Mouse (Mus musculus) lung, embryonic 15.5 days (tissue): ENCODE results near the gene Map2k2. TPM values are rescaled to one million over a fixed set of nuclear protein-coding genes. Genes with fewer than 3 reads are reported as not detected.

Experiments
- ATAC-seq: fragments of 200-750 bp; cut with Nextera tagmentation; 2 replicates; pipeline ENCODE4 v1.8.0; 2017; ENCODE audit warnings: moderate number of reproducible peaks, borderline replicate concordance; ENCODE audit not compliant: low FRiP score, low TSS enrichment; ENCODE audit errors: extremely low read depth
- H3K27ac ChIP-seq: fragments of 300-500 bp; sonication (generic); 2 replicates; pipeline ENCODE4 v1.5.1; 2015; ENCODE audit warnings: moderate library complexity, mild to moderate bottlenecking, inconsistent platforms
- H3K27me3 ChIP-seq: fragments of 300-500 bp; sonication (generic); 2 replicates; pipeline ENCODE4 v1.6.1; 2015; ENCODE audit warnings: inconsistent platforms
- H3K36me3 ChIP-seq: fragments of 300-500 bp; sonication (generic); 2 replicates; pipeline ENCODE4 v1.6.1; 2015; ENCODE audit warnings: inconsistent platforms
- H3K4me1 ChIP-seq: fragments of 300-500 bp; sonication (generic); 2 replicates; pipeline ENCODE4 v1.6.1; 2015; ENCODE audit warnings: inconsistent platforms
- H3K4me2 ChIP-seq: fragments of 300-500 bp; sonication (generic); 2 replicates; pipeline ENCODE4 v1.6.1; 2015; ENCODE audit warnings: inconsistent platforms, mild to moderate bottlenecking, moderate library complexity
- H3K4me3 ChIP-seq: fragments of 300-500 bp; sonication (generic); 2 replicates; pipeline ENCODE4 v1.5.1; 2015; ENCODE audit warnings: mild to moderate bottlenecking, inconsistent platforms
- H3K9ac ChIP-seq: fragments of 300-500 bp; sonication (generic); 2 replicates; pipeline ENCODE4 v1.6.1; 2015; ENCODE audit warnings: inconsistent platforms
- H3K9me3 ChIP-seq: fragments of 300-500 bp; sonication (generic); 2 replicates; pipeline ENCODE4 v1.6.1; 2016; ENCODE audit warnings: inconsistent platforms
- WGBS: fragments of 180-500 bp; shearing (Covaris S2); methylation state at CpG from one replicate; pipeline ENCODE4 v1.1.7; 2015; 5-methylcytosine and 5-hydroxymethylcytosine counted together
- polyA plus RNA-seq: library from polyadenylated mRNA; unstranded; fragments of >200 nt; fragmentation: Nextera tagmentation; extraction: Ambion mirVana; gene quantifications from 2 replicates; pipeline ENCODE4 v1.2.1, GENCODE M21; 2015

The Map2k2 gene
- polyA plus RNA-seq, 1 experiment from 2014 or later: 180 TPM

- no peak overlapping the region for H3K4me3 ChIP-seq
- H3K36me3 ChIP-seq: peaks cover 85% of the 10 kb centered on the region
- H3K9me3 ChIP-seq: no peaks in the 10 kb centered on the region
- H3K27ac ChIP-seq: no peak overlapping the region
- H3K4me2 ChIP-seq: no peak overlapping the region
- no peaks in the 10 kb centered on the region for H3K27me3 ChIP-seq
- no peak for ATAC-seq
- 92% methylated on average over 10 of the region's 10 CpGs for WGBS
- H3K4me1 ChIP-seq: no peaks in the 10 kb centered on the region
- H3K9ac ChIP-seq: no peak overlapping the region
Observed at GRCm38 (mm10) chr10:81119625-81120024, 13.9 kb downstream of the Map2k2 start.

GRCm38 (mm10) chr10:81120650-81121049 lies 14.9 kb downstream of the Map2k2 start:
- Histone ChIP-seq H3K36me3 (peaks cover 75% of the 10 kb centered on the region), H3K4me1 (no peaks in the 10 kb centered on the region), H3K27ac (no peak overlapping the region), H3K9ac (no peak overlapping the region), H3K4me2 (no peak overlapping the region), H3K9me3 (no peaks in the 10 kb centered on the region), H3K27me3 (no peaks in the 10 kb centered on the region), H3K4me3 (no peak overlapping the region)
- ATAC-seq: no peak
- 77% methylated on average over 7 of the region's 7 CpGs for WGBS

DNA sequence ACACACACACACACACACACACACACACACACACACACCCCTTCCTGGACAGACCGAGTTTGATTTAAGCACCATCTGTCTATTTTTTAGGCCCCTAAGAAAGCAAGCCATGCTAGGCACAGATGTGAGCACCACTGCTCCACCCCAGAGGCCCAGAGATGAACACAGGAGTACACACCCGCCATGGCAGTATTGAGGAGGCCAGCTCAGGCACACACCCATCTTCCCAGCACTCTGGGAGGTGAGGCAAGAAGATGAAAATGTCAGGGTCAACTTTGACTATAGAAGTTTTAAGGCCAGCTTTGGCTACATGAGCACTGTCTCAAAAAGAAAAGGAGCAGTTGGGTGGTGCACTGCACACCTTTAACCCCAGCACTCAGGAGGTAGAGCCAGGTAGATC lies 17.2 kb downstream of the Map2k2 start:
- Histone ChIP-seq H3K9ac (no peak overlapping the region), H3K36me3 (peaks cover 60% of the 10 kb centered on the region), H3K4me3 (no peak overlapping the region), H3K4me1 (peaks cover 7% of the 10 kb centered on the region), H3K27ac (no peak overlapping the region), H3K4me2 (no peak overlapping the region), H3K9me3 (no peaks in the 10 kb centered on the region), H3K27me3 (no peaks in the 10 kb centered on the region)
- WGBS: 79% methylated on average over 2 of the region's 2 CpGs
- ATAC-seq: no peak

DNA sequence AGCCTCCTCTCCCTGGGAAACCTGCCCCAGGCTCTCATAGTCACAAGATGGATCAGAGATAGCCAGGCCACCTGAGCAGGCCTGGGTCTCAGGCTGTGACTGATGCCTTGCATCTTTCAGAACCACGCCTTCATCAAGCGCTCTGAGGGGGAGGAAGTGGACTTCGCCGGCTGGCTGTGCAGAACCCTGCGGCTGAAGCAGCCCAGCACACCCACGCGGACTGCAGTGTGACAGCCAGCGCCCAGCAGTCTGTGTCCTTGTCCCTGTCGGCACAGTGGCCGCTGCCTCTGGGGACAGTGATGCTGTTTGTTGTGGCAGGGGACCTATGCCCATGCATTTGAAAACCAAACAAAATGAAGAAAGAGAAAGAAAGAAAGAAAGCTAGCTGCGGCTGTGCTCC lies 17.8 kb downstream of the Map2k2 start:
- H3K27ac ChIP-seq: no peak overlapping the region
- no peak overlapping the region for H3K4me2 ChIP-seq
- no peak for ATAC-seq
- peaks cover 56% of the 10 kb centered on the region for H3K36me3 ChIP-seq
- H3K4me3 ChIP-seq: no peak overlapping the region
- no peaks in the 10 kb centered on the region for H3K9me3 ChIP-seq
- WGBS: 80% methylated on average over 11 of the region's 11 CpGs
- H3K9ac ChIP-seq: no peak overlapping the region
- H3K27me3 ChIP-seq: no peaks in the 10 kb centered on the region
- H3K4me1 ChIP-seq: peaks cover 13% of the 10 kb centered on the region

DNA sequence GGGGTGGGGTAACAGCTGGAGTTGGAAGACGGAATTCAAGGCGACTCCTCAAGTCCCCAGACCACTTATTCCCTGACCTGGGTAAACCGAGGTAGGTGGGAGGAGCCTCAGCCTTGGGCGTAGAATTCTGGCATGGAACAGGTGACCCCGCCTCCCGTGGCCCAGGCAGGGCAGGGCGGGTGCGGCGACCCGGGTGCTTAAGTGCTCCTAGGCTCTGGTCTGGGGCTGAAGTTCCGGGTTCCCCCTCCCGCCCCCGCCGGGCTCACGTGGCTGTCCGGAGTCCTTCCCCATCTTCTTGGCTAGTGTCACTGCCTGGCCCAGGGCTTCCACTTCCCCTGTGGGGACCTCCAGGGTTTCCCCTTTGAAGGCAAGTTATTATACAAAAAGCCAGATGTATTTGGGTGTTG lies 28.5 kb downstream of the Map2k2 start:
- H3K4me1 ChIP-seq: peaks cover 36% of the 10 kb centered on the region
- peak overlapping the region; percentile 81 for H3K4me3 ChIP-seq
- H3K9me3 ChIP-seq: no peaks in the 10 kb centered on the region
- peak overlapping the region; percentile 98 for H3K4me2 ChIP-seq
- peaks cover 18% of the 10 kb centered on the region; the same call in 1 of the 2 replicates for H3K27me3 ChIP-seq
- no peak for ATAC-seq
- WGBS: 1% methylated on average over 16 of the region's 16 CpGs
- no peak overlapping the region for H3K9ac ChIP-seq
- H3K27ac ChIP-seq: no peak overlapping the region
- no peaks in the 10 kb centered on the region for H3K36me3 ChIP-seq

- H3K27ac ChIP-seq: peak within 1 kb of the TSS; percentile 99
- no peaks in the 10 kb centered on the region for H3K36me3 ChIP-seq
- peaks cover 18% of the 10 kb centered on the region; the same call in 1 of the 2 replicates for H3K27me3 ChIP-seq
- H3K4me3 ChIP-seq: peak within 1 kb of the TSS; percentile 81
- no peaks in the 10 kb centered on the region for H3K9me3 ChIP-seq
- 2% methylated on average over 41 of the region's 41 CpGs for WGBS
- ATAC-seq: no peak
- peak within 1 kb of the TSS; percentile 94 for H3K9ac ChIP-seq
- peak within 1 kb of the TSS; percentile 98 for H3K4me2 ChIP-seq
- H3K4me1 ChIP-seq: peaks cover 39% of the 10 kb centered on the region
Observed at GRCm38 (mm10) chr10:81134966-81135681, 29.4 kb downstream of the Map2k2 start, which contains the start of gene Zbtb7a. TSS of gene Zbtb7a (plus strand) at chr10:81135220.

DNA sequence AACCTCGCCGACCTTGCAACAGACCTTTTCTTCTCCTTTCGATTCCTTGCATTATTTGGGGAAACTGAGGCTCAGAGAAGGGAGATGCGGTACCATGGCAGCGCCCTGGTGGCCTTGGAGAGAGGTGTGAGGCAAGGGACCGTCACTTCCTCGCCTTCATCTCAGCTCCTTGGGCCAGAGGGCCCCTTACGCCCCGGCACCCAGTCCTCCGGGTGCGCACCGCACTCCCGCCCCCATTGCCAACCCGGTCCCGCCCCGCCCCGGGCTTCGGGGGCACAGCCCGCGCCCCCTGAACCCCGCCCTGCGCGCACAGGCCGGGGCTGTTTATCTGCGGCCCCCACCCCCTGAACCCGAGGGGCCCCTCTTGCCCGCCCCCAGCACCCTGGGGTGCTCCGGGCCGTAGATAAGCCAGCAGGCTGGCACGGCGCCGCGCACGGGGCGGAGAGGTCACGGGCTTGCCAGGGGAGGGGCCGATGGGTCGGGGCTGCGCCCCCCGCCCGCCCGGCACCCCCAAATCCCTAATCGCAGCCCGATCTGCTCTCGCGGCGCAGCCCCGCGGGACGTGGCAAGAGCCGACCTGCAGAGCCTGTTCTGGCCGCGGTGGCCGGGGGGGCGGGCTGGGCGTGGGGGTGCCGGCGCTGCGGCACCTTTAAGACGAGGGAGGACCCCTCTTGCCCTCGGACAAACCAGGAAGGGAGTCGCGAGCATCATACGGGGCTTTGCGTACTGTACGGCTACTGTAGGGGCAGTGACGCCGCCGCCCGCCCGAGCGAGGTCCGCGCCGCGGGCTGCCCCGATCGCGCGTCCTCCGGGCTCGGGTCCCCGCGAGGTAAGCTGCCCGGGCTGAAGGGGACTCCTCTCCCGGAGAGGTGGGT lies 30.4 kb downstream of the Map2k2 start:
- Histone ChIP-seq H3K36me3 (no peaks in the 10 kb centered on the region), H3K4me3 (peak overlapping the region; percentile 81), H3K9ac (peak overlapping the region; percentile 94), H3K9me3 (no peaks in the 10 kb centered on the region), H3K27ac (peak overlapping the region; percentile 99), H3K4me1 (peaks cover 48% of the 10 kb centered on the region), H3K27me3 (peaks cover 18% of the 10 kb centered on the region; the same call in 1 of the 2 replicates), H3K4me2 (peak overlapping the region; percentile 98)
- under 1% methylated on average over 82 of the region's 86 CpGs for WGBS
- ATAC-seq: peak; percentile 40

DNA sequence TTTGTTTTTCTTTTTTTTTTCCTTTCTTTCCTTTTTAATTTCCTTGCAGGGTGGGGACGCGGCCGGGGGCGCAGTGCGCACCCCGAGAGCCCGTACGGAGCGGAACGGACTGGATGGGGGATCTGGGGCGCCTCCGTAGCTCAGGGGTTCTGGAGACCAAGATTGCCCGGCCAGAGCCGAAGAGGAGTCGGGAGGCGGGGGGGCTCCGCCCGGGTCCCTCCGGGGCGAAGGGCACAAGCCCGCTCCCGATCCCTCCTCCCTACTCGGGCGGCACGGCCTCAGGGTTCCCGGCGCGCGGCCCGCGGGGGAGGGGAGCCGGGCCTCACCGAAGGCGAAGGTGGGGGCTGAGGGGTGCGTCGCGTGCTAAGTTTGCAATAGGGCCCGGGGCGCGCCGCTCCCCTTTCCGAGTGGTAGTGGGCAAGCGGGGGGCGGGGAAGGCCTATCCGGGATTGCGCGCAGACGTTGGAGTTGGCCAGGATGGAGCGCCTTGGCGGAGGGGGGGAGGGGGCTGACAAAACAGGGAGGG lies 31.1 kb downstream of the Map2k2 start:
- Histone ChIP-seq H3K4me2 (peak overlapping the region; percentile 98), H3K4me3 (peak overlapping the region; percentile 81), H3K27me3 (peaks cover 18% of the 10 kb centered on the region; the same call in 1 of the 2 replicates), H3K4me1 (peaks cover 55% of the 10 kb centered on the region), H3K9me3 (no peaks in the 10 kb centered on the region), H3K9ac (peak overlapping the region; percentile 94), H3K36me3 (no peaks in the 10 kb centered on the region), H3K27ac (peak overlapping the region; percentile 99)
- peak; percentile 33 for ATAC-seq
- WGBS: 2% methylated on average over 39 of the region's 50 CpGs

- Histone ChIP-seq H3K27me3 (peaks cover 18% of the 10 kb centered on the region; the same call in 1 of the 2 replicates), H3K9ac (peak overlapping the region; percentile 91), H3K4me1 (peaks cover 60% of the 10 kb centered on the region), H3K36me3 (no peaks in the 10 kb centered on the region), H3K9me3 (no peaks in the 10 kb centered on the region), H3K4me3 (peak overlapping the region; percentile 81), H3K4me2 (peak overlapping the region; percentile 93), H3K27ac (peak overlapping the region; percentile 99)
- peak; percentile 90 for ATAC-seq
- WGBS: under 1% methylated on average over 77 of the region's 89 CpGs
Observed at GRCm38 (mm10) chr10:81137252-81138130, 31.8 kb downstream of the Map2k2 start.

DNA sequence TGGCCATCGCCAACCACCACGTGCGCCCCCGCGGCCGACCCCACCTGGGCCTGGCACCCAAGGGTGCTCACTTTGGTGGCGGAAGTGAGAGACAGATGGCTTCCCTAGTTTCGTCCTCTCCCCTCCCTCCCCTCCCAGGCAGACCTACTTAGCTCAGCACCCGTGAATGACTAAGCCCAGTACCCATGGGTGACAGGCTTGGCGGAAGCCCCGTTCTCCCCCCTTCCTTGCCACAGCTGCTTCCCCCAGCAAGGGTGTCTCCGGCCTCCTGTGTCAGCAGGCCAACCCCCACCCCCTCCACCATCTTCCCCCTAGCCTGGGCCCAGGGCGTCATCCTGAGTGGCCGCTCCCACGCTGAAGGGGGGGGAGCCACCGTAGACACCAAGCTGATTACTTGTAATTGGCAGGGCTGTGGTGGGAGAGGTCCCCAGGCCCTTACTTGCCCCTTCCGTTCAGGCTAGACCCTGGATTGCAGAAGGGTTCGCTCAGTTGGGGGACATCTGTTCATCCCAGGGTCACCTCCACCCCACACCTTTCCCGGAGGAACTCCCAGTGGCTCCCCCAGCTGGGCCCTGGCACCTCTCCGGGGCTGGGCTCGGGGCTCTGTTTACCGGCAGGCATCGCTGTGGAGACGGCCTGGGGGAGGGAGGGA lies 32.5 kb downstream of the Map2k2 start:
- Histone ChIP-seq H3K9me3 (no peaks in the 10 kb centered on the region), H3K27me3 (peaks cover 18% of the 10 kb centered on the region; the same call in 1 of the 2 replicates), H3K4me2 (peak overlapping the region; percentile 93), H3K4me1 (peaks cover 66% of the 10 kb centered on the region), H3K9ac (peak overlapping the region; percentile 91), H3K4me3 (peak overlapping the region; percentile 81), H3K36me3 (peaks cover under 1% of the 10 kb centered on the region; the same call in 1 of the 2 replicates), H3K27ac (peak overlapping the region; percentile 89)
- ATAC-seq: no peak
- under 1% methylated on average over 23 of the region's 24 CpGs for WGBS
